Mouse (Mus musculus) kidney, postnatal 0 days (tissue): ENCODE measurements around the gene Nrxn3. TPM values are rescaled to one million over a fixed set of nuclear protein-coding genes. Genes with fewer than 3 reads are reported as not detected.

Experiments
- ATAC-seq: fragments of 200-750 bp; cut with Nextera tagmentation; replicated peaks from 2 replicates; pipeline ENCODE4 v1.8.0; 2017; ENCODE audit warnings: low read depth, moderate number of reproducible peaks, moderate TSS enrichment, moderate library complexity; ENCODE audit not compliant: low FRiP score
- DNase-seq: peaks from one replicate; pipeline ENCODE4 v3.0.0-alpha.2; 2016; ENCODE audit warnings: low spot score
- H3K27ac ChIP-seq: fragments of 300-500 bp; sonication (generic); 2 replicates; pipeline ENCODE4 v1.5.1; 2014; ENCODE audit warnings: mild to moderate bottlenecking
- H3K27me3 ChIP-seq: fragments of 300-500 bp; sonication (generic); 2 replicates; pipeline ENCODE4 v1.6.1; 2014; ENCODE audit warnings: low read length, mixed read lengths; ENCODE audit not compliant: insufficient read depth
- H3K36me3 ChIP-seq: fragments of 300-500 bp; sonication (generic); 2 replicates; pipeline ENCODE4 v1.6.1; 2014; ENCODE audit warnings: low read length, mixed read lengths; ENCODE audit not compliant: insufficient read depth
- H3K4me1 ChIP-seq: fragments of 300-500 bp; sonication (generic); replicated peaks from 2 replicates; pipeline ENCODE4 v1.6.1; 2014; ENCODE audit warnings: antibody characterized with exemption, low read length, mixed read lengths; ENCODE audit not compliant: insufficient read depth
- H3K4me2 ChIP-seq: fragments of 300-500 bp; sonication (generic); 2 replicates; pipeline ENCODE4 v1.6.1; 2014; ENCODE audit warnings: mild to moderate bottlenecking, low read length, moderate library complexity, mixed read lengths
- H3K4me3 ChIP-seq: fragments of 300-500 bp; sonication (generic); replicated peaks from 2 replicates; pipeline ENCODE4 v1.5.1; 2014; ENCODE audit warnings: low read depth, low read length
- H3K9ac ChIP-seq: fragments of 300-500 bp; sonication (generic); 2 replicates; pipeline ENCODE4 v1.6.1; 2014; ENCODE audit warnings: low read depth, low read length
- H3K9me3 ChIP-seq: fragments of 300-500 bp; sonication (generic); replicated peaks from 2 replicates; pipeline ENCODE4 v1.6.1; 2016; ENCODE audit warnings: low read length, inconsistent platforms, mixed read lengths
- CTCF ChIP-seq: IDR thresholded peaks from 2 replicates; pipeline ENCODE4 v1.5.1; 2016; ENCODE audit warnings: antibody characterized with exemption, low read depth, mild to moderate bottlenecking, moderate library complexity
- WGBS: fragments of 180-500 bp; shearing (Covaris S2); extraction: QIAGEN DNeasy Blood & Tissue Kit; methylation state at CpG from one replicate; pipeline ENCODE4 v1.1.7; 2014; 5-methylcytosine and 5-hydroxymethylcytosine counted together
- microRNA-seq: library from miRNA; unstranded; fragments of <30 nt; microRNA quantifications from one replicate; pipeline ENCODE4, GENCODE M21; 2016
- polyA plus RNA-seq: library from polyadenylated mRNA; unstranded; fragments of >200 nt; fragmentation: Nextera tagmentation; extraction: Ambion mirVana; gene quantifications from 2 replicates; pipeline ENCODE4 v1.2.1, GENCODE M21; 2015

Gene Nrxn3
- polyA plus RNA-seq, 1 experiment from 2014 or later = 3.0 TPM

DNA sequence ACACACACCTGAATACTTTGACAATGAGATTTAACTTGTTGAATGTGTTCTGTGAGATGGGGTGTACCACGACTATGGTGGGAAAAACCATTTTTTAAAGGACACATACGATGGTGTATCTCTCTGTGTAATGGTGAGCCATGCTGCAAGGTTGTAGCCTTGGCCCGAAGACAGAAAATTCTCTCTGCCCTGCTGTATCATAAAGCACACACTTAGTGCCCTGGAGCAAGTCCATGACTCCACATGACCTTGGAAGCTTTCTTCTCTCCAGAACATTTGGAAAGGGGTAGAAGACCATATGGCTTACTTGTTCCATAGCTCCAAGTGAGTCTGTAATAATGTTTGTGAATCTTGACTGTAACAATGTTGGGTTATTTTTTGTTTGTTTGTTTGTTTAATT, 1609.8 kb downstream of the Nrxn3 start:
- H3K9ac ChIP-seq = no peak overlapping the region
- H3K36me3 ChIP-seq = no peaks in the 10 kb centered on the region
- WGBS = 83% methylated on average over 3 of the region's 3 CpGs
- H3K27me3 ChIP-seq = no peaks in the 10 kb centered on the region
- H3K27ac ChIP-seq = no peak overlapping the region
- DNase-seq = no peak
- no peak for TF ChIP-seq CTCF
- H3K4me2 ChIP-seq = no peak overlapping the region
- H3K9me3 ChIP-seq = no peaks in the 10 kb centered on the region
- H3K4me1 ChIP-seq = no peaks in the 10 kb centered on the region
- ATAC-seq = no peak
- no peak overlapping the region for H3K4me3 ChIP-seq

DNA sequence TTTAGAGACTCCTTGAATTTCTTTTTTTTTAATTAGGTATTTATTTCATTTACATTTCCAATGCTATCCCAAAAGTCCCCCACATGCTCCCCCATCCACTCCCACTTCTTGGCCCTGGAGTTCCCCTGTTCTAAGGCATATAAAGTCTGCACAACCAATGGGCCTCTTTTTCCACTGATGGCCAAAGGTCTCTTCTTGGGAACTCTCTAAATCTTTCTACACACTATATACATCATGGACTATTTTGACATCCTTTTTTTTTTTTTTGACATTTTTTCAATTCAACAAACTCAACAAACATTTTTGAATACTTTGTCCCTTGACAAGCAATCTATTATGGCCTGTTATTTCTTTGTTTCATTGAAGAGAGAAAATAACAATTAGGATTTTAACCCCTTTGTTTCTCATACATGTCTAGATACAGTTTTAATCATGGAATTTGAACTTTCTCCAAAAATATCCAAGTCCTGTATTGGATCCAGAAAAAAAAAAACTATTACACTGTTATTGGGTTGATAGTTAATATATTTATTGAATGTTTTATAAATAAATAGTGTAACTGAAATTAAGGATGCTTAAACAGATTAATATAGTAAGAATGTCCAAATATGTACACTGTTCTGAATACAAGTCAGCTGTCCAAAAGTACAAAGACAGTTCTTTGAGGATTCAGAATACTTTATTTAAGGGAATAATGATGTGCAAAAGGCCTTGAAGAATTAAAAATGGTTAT, 1615.0 kb downstream of the Nrxn3 start:
- no peak for TF ChIP-seq CTCF
- no peak for ATAC-seq
- no peak overlapping the region for H3K4me2 ChIP-seq
- no peak overlapping the region for H3K27ac ChIP-seq
- no peak overlapping the region for H3K4me3 ChIP-seq
- no peaks in the 10 kb centered on the region for H3K27me3 ChIP-seq
- no peak overlapping the region for H3K9ac ChIP-seq
- no peaks in the 10 kb centered on the region for H3K36me3 ChIP-seq
- H3K4me1 ChIP-seq = no peaks in the 10 kb centered on the region
- no peaks in the 10 kb centered on the region for H3K9me3 ChIP-seq
- DNase-seq = no peak

DNA sequence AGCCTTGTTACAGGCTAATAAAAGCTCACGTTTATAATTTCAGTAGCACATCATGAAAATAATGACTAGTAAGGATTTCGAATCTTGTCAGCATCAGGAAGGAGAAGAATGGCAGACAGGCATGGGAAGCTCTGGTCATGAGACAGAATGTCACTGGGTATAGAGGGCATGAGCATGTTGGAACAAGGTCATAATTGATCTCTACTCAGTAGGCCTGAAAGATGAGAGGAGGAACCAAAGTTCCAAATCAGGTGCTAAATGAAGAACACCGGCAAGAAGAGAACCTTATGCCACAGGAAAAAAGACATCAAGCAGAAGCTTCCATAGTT, 1615.5 kb downstream of the Nrxn3 start:
- H3K27ac ChIP-seq = no peak overlapping the region
- 87% methylated on average over 3 of the region's 3 CpGs for WGBS
- no peak for TF ChIP-seq CTCF
- no peak for DNase-seq
- H3K27me3 ChIP-seq = no peaks in the 10 kb centered on the region
- no peaks in the 10 kb centered on the region for H3K36me3 ChIP-seq
- no peak overlapping the region for H3K4me3 ChIP-seq
- H3K4me2 ChIP-seq = no peak overlapping the region
- no peaks in the 10 kb centered on the region for H3K4me1 ChIP-seq
- H3K9ac ChIP-seq = no peak overlapping the region
- H3K9me3 ChIP-seq = no peaks in the 10 kb centered on the region
- ATAC-seq = no peak

Small RNA genes within 50 kb of the gene (microRNA-seq; reads per million reads assigned to microRNA genes)
- gene Gm23989 = not detected
- gene Gm27313 = not detected
